ENCODE assay signal across 8 mouse cellular contexts in genomic region chr9:73068230-73068679, GRCm38 (mm10). TPM values are rescaled to one million over a fixed set of nuclear protein-coding genes. Genes with fewer than 3 reads are reported as not detected.
DNase-seq lines count a peak whose midpoint lies in the region; ATAC-seq and TF ChIP-seq lines count a peak whose summit lies in the region.

No protein-coding gene starts in this region.

- H3K27me3 ChIP-seq in hindbrain, embryonic 14.5 days (ENCODE audit: control insufficient read depth, insufficient read depth, low read length): no peaks in the 10 kb centered on the region
- no peaks in the 10 kb centered on the region for H3K27me3 ChIP-seq in hindbrain, embryonic 12.5 days
- H3K27me3 ChIP-seq in embryonic facial prominence, embryonic 14.5 days (replicated peaks; ENCODE audit: control insufficient read depth, insufficient read depth, low read length): no peaks in the 10 kb centered on the region
- H3K27me3 ChIP-seq in lung, embryonic 14.5 days (ENCODE audit: insufficient read depth, low read length): no peaks in the 10 kb centered on the region
- H3K27me3 ChIP-seq in midbrain, embryonic 10.5 days (ENCODE audit: low read depth, poor library complexity, severe bottlenecking): no peaks in the 10 kb centered on the region

- no peak overlapping the region for H3K4me2 ChIP-seq in hindbrain, embryonic 14.5 days (replicated peaks)
- no peak overlapping the region for H3K4me2 ChIP-seq in hindbrain, embryonic 12.5 days (replicated peaks)
- H3K4me2 ChIP-seq in embryonic facial prominence, embryonic 14.5 days (ENCODE audit: low read depth, low read length): peak overlapping the region; percentile 44; the same call in 1 of the 2 replicates
- 0 out of 2 replicates have a peak overlapping the region, but pooled peaks have one; percentile 0 for H3K4me2 ChIP-seq in lung, embryonic 14.5 days

- ATAC-seq in hindbrain, embryonic 14.5 days (ENCODE audit: low FRiP score): peak; percentile 59; the same call in 1 of the 2 replicates
- no peak for ATAC-seq in hindbrain, embryonic 12.5 days (ENCODE audit: low FRiP score)
- ATAC-seq in embryonic facial prominence, embryonic 14.5 days (ENCODE audit: low read depth): peak; percentile 83
- peak; percentile 84 for ATAC-seq in lung, embryonic 14.5 days (ENCODE audit: insufficient read depth)
- no peak for ATAC-seq in monocyte, adult 5-6 weeks (replicated peaks; ENCODE audit: insufficient number of reproducible peaks, low FRiP score, low TSS enrichment, poor library complexity, severe bottlenecking)

- no peaks in the 10 kb centered on the region for H3K36me3 ChIP-seq in hindbrain, embryonic 14.5 days (replicated peaks; ENCODE audit: control insufficient read depth, insufficient read depth)
- no peaks in the 10 kb centered on the region for H3K36me3 ChIP-seq in hindbrain, embryonic 12.5 days
- no peaks in the 10 kb centered on the region for H3K36me3 ChIP-seq in embryonic facial prominence, embryonic 14.5 days (ENCODE audit: control insufficient read depth, insufficient read depth, low read length)
- no peaks in the 10 kb centered on the region for H3K36me3 ChIP-seq in lung, embryonic 14.5 days (ENCODE audit: insufficient read depth)
- H3K36me3 ChIP-seq in midbrain, embryonic 10.5 days: no peaks in the 10 kb centered on the region

- peaks cover 13% of the 10 kb centered on the region for H3K4me1 ChIP-seq in hindbrain, embryonic 14.5 days (replicated peaks; ENCODE audit: control insufficient read depth, insufficient read depth, low read length)
- H3K4me1 ChIP-seq in hindbrain, embryonic 12.5 days: peaks cover 22% of the 10 kb centered on the region
- peaks cover 24% of the 10 kb centered on the region for H3K4me1 ChIP-seq in embryonic facial prominence, embryonic 14.5 days (ENCODE audit: control insufficient read depth, insufficient read depth, low read length)
- peaks cover 11% of the 10 kb centered on the region; the same call in 1 of the 2 replicates for H3K4me1 ChIP-seq in lung, embryonic 14.5 days (ENCODE audit: insufficient read depth)
- peaks cover 24% of the 10 kb centered on the region for H3K4me1 ChIP-seq in midbrain, embryonic 10.5 days

- no peak for DNase-seq in hindbrain, embryonic 14.5 days (ENCODE audit: low spot score)
- DNase-seq in embryonic facial prominence, embryonic 14.5 days (ENCODE audit: low spot score): peak; percentile 85
- peak; percentile 63 for DNase-seq in kidney, postnatal 10 days
- DNase-seq in lung, embryonic 14.5 days: peak; percentile 57
- no peak for DNase-seq in cerebellum, adult 8-10 months
- DNase-seq in midbrain, embryonic 10.5 days (ENCODE audit: low spot score): no peak

- H3K4me3 ChIP-seq in hindbrain, embryonic 14.5 days (replicated peaks; ENCODE audit: low read length): no peak overlapping the region
- H3K4me3 ChIP-seq in hindbrain, embryonic 12.5 days: no peak overlapping the region
- H3K4me3 ChIP-seq in embryonic facial prominence, embryonic 14.5 days (ENCODE audit: low read depth, low read length): no peak overlapping the region
- H3K4me3 ChIP-seq in lung, embryonic 14.5 days (ENCODE audit: low read depth, low read length): no peak overlapping the region
- no peak overlapping the region for H3K4me3 ChIP-seq in midbrain, embryonic 10.5 days

- no peaks in the 10 kb centered on the region for H3K9me3 ChIP-seq in hindbrain, embryonic 14.5 days (ENCODE audit: control insufficient read depth, low read length)
- H3K9me3 ChIP-seq in hindbrain, embryonic 12.5 days (replicated peaks): no peaks in the 10 kb centered on the region
- H3K9me3 ChIP-seq in embryonic facial prominence, embryonic 14.5 days (ENCODE audit: control insufficient read depth, low read length): no peaks in the 10 kb centered on the region
- no peaks in the 10 kb centered on the region for H3K9me3 ChIP-seq in lung, embryonic 14.5 days (ENCODE audit: low read depth, low read length)
- H3K9me3 ChIP-seq in midbrain, embryonic 10.5 days (replicated peaks): no peaks in the 10 kb centered on the region

- TF ChIP-seq CTCF in lung, embryonic 14.5 days (IDR thresholded peaks at IDR 0.05; ENCODE audit: low read depth): no peak

- WGBS in hindbrain, embryonic 14.5 days: 49% methylated on average over 6 of the region's 6 CpGs
- WGBS in hindbrain, embryonic 12.5 days: 53% methylated on average over 6 of the region's 6 CpGs
- 41% methylated on average over 6 of the region's 6 CpGs for WGBS in embryonic facial prominence, embryonic 14.5 days
- 10% methylated on average over 6 of the region's 6 CpGs for WGBS in lung, embryonic 14.5 days
- 75% methylated on average over 6 of the region's 6 CpGs for WGBS in midbrain, embryonic 10.5 days

- no peak overlapping the region for H3K9ac ChIP-seq in hindbrain, embryonic 14.5 days
- no peak overlapping the region for H3K9ac ChIP-seq in hindbrain, embryonic 12.5 days
- H3K9ac ChIP-seq in embryonic facial prominence, embryonic 14.5 days (ENCODE audit: low read depth, low read length): no peak overlapping the region
- no peak overlapping the region for H3K9ac ChIP-seq in lung, embryonic 14.5 days

- H3K27ac ChIP-seq in hindbrain, embryonic 14.5 days: no peak overlapping the region
- no peak overlapping the region for H3K27ac ChIP-seq in hindbrain, embryonic 12.5 days
- peak overlapping the region; percentile 79 for H3K27ac ChIP-seq in embryonic facial prominence, embryonic 14.5 days (replicated peaks; ENCODE audit: low read depth, low read length)
- peak overlapping the region; percentile 26; the same call in 1 of the 2 replicates for H3K27ac ChIP-seq in lung, embryonic 14.5 days (ENCODE audit: low read depth)
- no peak overlapping the region for H3K27ac ChIP-seq in midbrain, embryonic 10.5 days (replicated peaks)

RNA-seq across cellular contexts. Expression of gene Rab27a, which starts 23.6 kb away (rescaled TPM):
- polyA plus RNA-seq in hindbrain, embryonic 14.5 days (2014; fragmentation: Nextera tagmentation; extraction: Ambion mirVana): 1.0 and 1.1 TPM in 2 replicates
- polyA plus RNA-seq in hindbrain, embryonic 12.5 days (2016; fragmentation: Nextera tagmentation; extraction: Ambion mirVana): 2.9 and 4.3 TPM in 2 replicates
- 2.1 and 2.5 TPM in 2 replicates for polyA plus RNA-seq in embryonic facial prominence, embryonic 14.5 days (2014; fragmentation: Nextera tagmentation; extraction: Ambion mirVana)
- polyA plus RNA-seq in lung, embryonic 14.5 days (2014; fragmentation: Nextera tagmentation; extraction: Ambion mirVana): 1.8 and 2.8 TPM in 2 replicates
- polyA plus RNA-seq in midbrain, embryonic 10.5 days (2016; fragmentation: Nextera tagmentation; extraction: Ambion mirVana): 1.6 and 1.9 TPM in 2 replicates
- 86.9 to 93.4 TPM (median 92.6 TPM) in 3 replicates for total RNA-seq in monocyte, adult 5-6 weeks (2017)

RNA-seq across cellular contexts. Expression of gene Pigb, which starts 28.1 kb away (rescaled TPM):
- 13.2 and 21.0 TPM in 2 replicates for polyA plus RNA-seq in hindbrain, embryonic 14.5 days (2014; fragmentation: Nextera tagmentation; extraction: Ambion mirVana)
- polyA plus RNA-seq in hindbrain, embryonic 12.5 days (2016; fragmentation: Nextera tagmentation; extraction: Ambion mirVana): 14.0 and 15.1 TPM in 2 replicates
- polyA plus RNA-seq in embryonic facial prominence, embryonic 14.5 days (2014; fragmentation: Nextera tagmentation; extraction: Ambion mirVana): 11.5 and 14.6 TPM in 2 replicates
- polyA plus RNA-seq in lung, embryonic 14.5 days (2014; fragmentation: Nextera tagmentation; extraction: Ambion mirVana): 16.1 and 16.7 TPM in 2 replicates
- 12.8 and 14.2 TPM in 2 replicates for polyA plus RNA-seq in midbrain, embryonic 10.5 days (2016; fragmentation: Nextera tagmentation; extraction: Ambion mirVana)
- 3.0 to 9.6 TPM (median 5.2 TPM) in 3 replicates for total RNA-seq in monocyte, adult 5-6 weeks (2017)

RNA-seq across cellular contexts. Expression of gene Khdc3, which starts 33.4 kb away (rescaled TPM):
- polyA plus RNA-seq in hindbrain, embryonic 14.5 days (2014; fragmentation: Nextera tagmentation; extraction: Ambion mirVana): 0.21 TPM in 1 of 2 replicates, not detected in the other
- polyA plus RNA-seq in hindbrain, embryonic 12.5 days (2016; fragmentation: Nextera tagmentation; extraction: Ambion mirVana): 0.17 TPM in 1 of 2 replicates, not detected in the other
- polyA plus RNA-seq in embryonic facial prominence, embryonic 14.5 days (2014; fragmentation: Nextera tagmentation; extraction: Ambion mirVana): 0.10 TPM in 1 of 2 replicates, not detected in the other
- not detected in 2 replicates for polyA plus RNA-seq in lung, embryonic 14.5 days (2014; fragmentation: Nextera tagmentation; extraction: Ambion mirVana)
- not detected in 2 replicates for polyA plus RNA-seq in midbrain, embryonic 10.5 days (2016; fragmentation: Nextera tagmentation; extraction: Ambion mirVana)
- total RNA-seq in monocyte, adult 5-6 weeks (2017): 1.3 TPM in 1 of 3 replicates, not detected in the others

RNA-seq across cellular contexts. Expression of gene Gm20509, which starts 34.0 kb away (rescaled TPM):
- polyA plus RNA-seq in hindbrain, embryonic 14.5 days (2014; fragmentation: Nextera tagmentation; extraction: Ambion mirVana): not detected in 2 replicates
- polyA plus RNA-seq in hindbrain, embryonic 12.5 days (2016; fragmentation: Nextera tagmentation; extraction: Ambion mirVana): 0.27 TPM in 1 of 2 replicates, not detected in the other
- not detected in 2 replicates for polyA plus RNA-seq in embryonic facial prominence, embryonic 14.5 days (2014; fragmentation: Nextera tagmentation; extraction: Ambion mirVana)
- not detected in 2 replicates for polyA plus RNA-seq in lung, embryonic 14.5 days (2014; fragmentation: Nextera tagmentation; extraction: Ambion mirVana)
- polyA plus RNA-seq in midbrain, embryonic 10.5 days (2016; fragmentation: Nextera tagmentation; extraction: Ambion mirVana): not detected in 2 replicates
- total RNA-seq in monocyte, adult 5-6 weeks (2017): 2.2 TPM in 1 of 3 replicates, not detected in the others

RNA-seq across cellular contexts. Expression of gene Rsl24d1, which starts 45.0 kb away (rescaled TPM):
- polyA plus RNA-seq in hindbrain, embryonic 14.5 days (2014; fragmentation: Nextera tagmentation; extraction: Ambion mirVana): 104 and 108 TPM in 2 replicates
- polyA plus RNA-seq in hindbrain, embryonic 12.5 days (2016; fragmentation: Nextera tagmentation; extraction: Ambion mirVana): 115 and 124 TPM in 2 replicates
- 105 and 119 TPM in 2 replicates for polyA plus RNA-seq in embryonic facial prominence, embryonic 14.5 days (2014; fragmentation: Nextera tagmentation; extraction: Ambion mirVana)
- polyA plus RNA-seq in lung, embryonic 14.5 days (2014; fragmentation: Nextera tagmentation; extraction: Ambion mirVana): 115 and 127 TPM in 2 replicates
- polyA plus RNA-seq in midbrain, embryonic 10.5 days (2016; fragmentation: Nextera tagmentation; extraction: Ambion mirVana): 143 and 150 TPM in 2 replicates
- 52.8 to 89.3 TPM (median 60.9 TPM) in 3 replicates for total RNA-seq in monocyte, adult 5-6 weeks (2017)

Comparison
In these comparisons a context has a peak if more than half of its experiments do, and no peak if none do; other contexts are left out.
1. ATAC-seq: peak in hindbrain, embryonic 14.5 days (single experiment), embryonic facial prominence, embryonic 14.5 days (single experiment) and lung, embryonic 14.5 days (single experiment); none in hindbrain, embryonic 12.5 days (single experiment) and monocyte, adult 5-6 weeks (single experiment).
2. DNase-seq: peak in embryonic facial prominence, embryonic 14.5 days (single experiment), kidney, postnatal 10 days (single experiment) and lung, embryonic 14.5 days (single experiment); none in hindbrain, embryonic 14.5 days (single experiment), cerebellum, adult 8-10 months (single experiment) and midbrain, embryonic 10.5 days (single experiment).
3. H3K27ac ChIP-seq: peak in embryonic facial prominence, embryonic 14.5 days (single experiment) and lung, embryonic 14.5 days (single experiment); none in hindbrain, embryonic 14.5 days (single experiment), hindbrain, embryonic 12.5 days (single experiment) and midbrain, embryonic 10.5 days (single experiment).
4. H3K4me2 ChIP-seq: peak in embryonic facial prominence, embryonic 14.5 days (single experiment) and lung, embryonic 14.5 days (single experiment); none in hindbrain, embryonic 14.5 days (single experiment) and hindbrain, embryonic 12.5 days (single experiment).